Mouse (Mus musculus) cortical plate, adult 2 months (tissue): ENCODE measurements around the gene Cenpp. TPM values are rescaled to one million over a fixed set of nuclear protein-coding genes. Genes with fewer than 3 reads are reported as not detected.

Experiments
- H3K27ac ChIP-seq: fragments of 200-500 bp; 2 replicates; pipeline ENCODE4 v1.5.1; 2012; ENCODE audit warnings: low read length, control low read depth, inconsistent platforms; ENCODE audit not compliant: insufficient read depth
- H3K4me1 ChIP-seq: fragments of 200-500 bp; 2 replicates; pipeline ENCODE4 v1.6.1; 2011; ENCODE audit warnings: low read length; ENCODE audit not compliant: control insufficient read depth, insufficient read depth
- H3K4me3 ChIP-seq: fragments of 200-500 bp; 2 replicates; pipeline ENCODE4 v1.5.1; 2011; ENCODE audit warnings: mild to moderate bottlenecking, low read length, control low read depth; ENCODE audit not compliant: insufficient read depth
- CTCF ChIP-seq: fragments of 200-500 bp; IDR thresholded peaks from 2 replicates; pipeline ENCODE4 v1.5.1; 2011; ENCODE audit warnings: mild to moderate bottlenecking, control low read depth, low read length; ENCODE audit not compliant: insufficient read depth; ENCODE audit errors: extremely low read depth
- POLR2A ChIP-seq: fragments of 200-500 bp; IDR thresholded peaks from 2 replicates; pipeline ENCODE4 v1.6.1; 2011; ENCODE audit warnings: mild to moderate bottlenecking, low read length, control low read depth; ENCODE audit not compliant: insufficient read depth; ENCODE audit errors: extremely low read depth
- polyA plus RNA-seq: library from polyadenylated mRNA; depleted of rRNA; stranded (reverse); fragments of >200 nt; gene quantifications from 2 replicates; pipeline ENCODE4 v1.2.3, GENCODE M21; 2012; rRNA removed

The Cenpp gene
- 0.92 and 1.1 TPM in 2 replicates for polyA plus RNA-seq

DNA sequence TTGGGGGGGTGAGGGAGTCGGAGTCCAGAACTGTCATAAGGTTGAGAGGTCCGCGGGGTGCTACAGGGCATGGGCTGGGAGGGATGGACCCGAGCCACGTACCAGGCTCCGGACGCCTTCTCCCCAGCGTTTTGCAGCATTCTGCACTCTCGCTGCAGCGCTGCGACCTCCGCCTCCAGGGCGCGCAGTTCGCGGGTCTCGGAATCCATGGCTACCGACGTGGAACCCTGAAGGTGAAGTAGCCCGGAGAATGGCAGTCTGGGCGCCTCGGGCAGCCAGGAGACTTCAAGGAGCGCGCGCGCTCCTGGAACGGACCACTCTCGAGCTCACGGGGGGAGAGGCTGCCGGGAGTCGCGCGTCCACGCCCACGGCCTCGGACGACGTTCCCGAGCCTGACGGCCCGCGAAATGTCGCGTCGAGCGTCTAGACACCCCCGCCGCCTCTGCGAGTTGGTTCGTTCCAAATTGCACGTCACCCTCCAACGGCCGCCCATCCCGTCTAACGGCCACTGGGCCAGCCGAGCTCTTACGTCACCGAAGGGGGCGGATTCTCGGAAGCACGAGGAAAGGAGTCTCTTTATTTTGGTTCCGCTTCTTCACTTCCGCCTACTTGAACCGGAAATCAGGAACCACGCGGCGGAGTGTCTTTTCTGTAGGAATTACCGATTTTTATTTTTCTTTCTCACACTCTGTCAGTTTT, at the start of gene Cenpp, which contains the start of gene Nol8:
Cenpp (minus strand) TSS at position 305 of the 699 bp plus-strand sequence.
Nol8 (plus strand) TSS at position 598 of the 699 bp plus-strand sequence.
- TF ChIP-seq CTCF (no peak), POLR2A (no peak)
- Histone ChIP-seq H3K4me1 (no peaks in the 10 kb centered on the region), H3K4me3 (peak within 1 kb of the TSS; percentile 48), H3K27ac (no peak within 1 kb of the TSS)

GRCm38 (mm10) chr13:49691056-49691455, 38.5 kb upstream of the Cenpp start:
- no peak overlapping the region for H3K27ac ChIP-seq
- H3K4me3 ChIP-seq: no peak overlapping the region
- no peaks in the 10 kb centered on the region for H3K4me1 ChIP-seq
- TF ChIP-seq POLR2A (no peak), CTCF (no peak)

DNA sequence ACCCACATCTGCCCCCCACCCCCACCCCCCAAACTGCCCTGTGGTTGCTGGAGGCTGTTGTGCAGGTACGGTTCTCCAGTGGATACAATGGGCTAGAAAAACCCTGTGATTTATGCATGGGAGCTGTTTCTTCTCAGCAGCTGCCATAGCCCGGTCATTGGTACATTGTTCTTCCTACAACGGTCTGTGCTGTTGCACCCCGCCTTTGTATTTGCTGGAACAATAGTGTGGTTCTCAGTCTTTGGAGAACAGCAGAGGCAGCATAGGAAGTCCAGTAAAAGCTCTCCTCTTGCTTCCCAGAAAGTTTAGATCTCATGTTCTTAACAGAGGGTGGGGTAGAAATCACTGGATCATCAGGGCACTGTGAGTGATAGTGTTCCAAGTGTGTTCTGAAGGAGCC, 31.7 kb upstream of the Cenpp start:
- 0 out of 2 replicates have a peak overlapping the region, but pooled peaks have one; percentile 6 for H3K27ac ChIP-seq

GRCm38 (mm10) chr13:49682233-49682846, 29.8 kb upstream of the Cenpp start:
- TF ChIP-seq POLR2A (no peak), CTCF (no peak)
- H3K4me1 ChIP-seq: no peaks in the 10 kb centered on the region
- 0 out of 2 replicates have a peak overlapping the region, but pooled peaks have one; percentile 8 for H3K27ac ChIP-seq
- H3K4me3 ChIP-seq: peak overlapping the region; percentile 71

More for the DNA sequence above, 31.7 kb upstream of the Cenpp start:
- no peak for TF ChIP-seq POLR2A
- TF ChIP-seq CTCF: no peak
- H3K4me1 ChIP-seq: no peaks in the 10 kb centered on the region
- no peak overlapping the region for H3K4me3 ChIP-seq

- Histone ChIP-seq H3K4me1 (no peaks in the 10 kb centered on the region), H3K4me3 (peak within 1 kb of the TSS; percentile 71), H3K27ac (0 out of 2 replicates have a peak within 1 kb of the TSS, but pooled peaks have one; percentile 8)
Observed at GRCm38 (mm10) chr13:49681351-49682232, 29.0 kb upstream of the Cenpp start, which contains the start of gene Iars. Gene Iars, plus strand, starts transcription at chr13:49682100.

GRCm38 (mm10) chr13:49677793-49678192, 25.2 kb upstream of the Cenpp start:
- H3K4me3 ChIP-seq: no peak overlapping the region
- no peak overlapping the region for H3K27ac ChIP-seq
- H3K4me1 ChIP-seq: no peaks in the 10 kb centered on the region
- TF ChIP-seq CTCF: no peak
- no peak for TF ChIP-seq POLR2A

More at GRCm38 (mm10) chr13:49681351-49682232, 29.0 kb upstream of the Cenpp start, which contains the start of gene Iars:
- TF ChIP-seq POLR2A (peak; percentile 92), CTCF (no peak)

DNA sequence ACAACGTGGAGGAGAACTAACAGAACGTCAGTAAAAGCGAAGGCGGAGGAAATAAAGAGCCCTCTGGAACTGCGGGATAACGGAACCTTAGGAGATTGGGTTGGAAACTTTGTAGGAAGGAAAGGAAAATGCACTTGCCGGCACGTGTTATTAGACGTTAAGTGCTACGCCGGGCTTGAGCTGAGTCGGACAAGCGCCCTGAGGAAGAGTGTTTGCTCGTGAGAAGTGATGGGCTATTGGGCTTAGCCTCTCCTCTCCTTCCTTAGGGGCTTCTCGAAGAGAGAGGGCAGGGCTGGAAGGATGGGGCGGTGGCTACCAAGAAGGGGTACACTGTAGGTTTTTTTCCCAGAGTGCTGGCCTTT, 576 bp upstream of the Cenpp start:
- TF ChIP-seq CTCF: no peak
- TF ChIP-seq POLR2A: peak; percentile 78
- Histone ChIP-seq H3K4me1 (no peaks in the 10 kb centered on the region), H3K4me3 (peak overlapping the region; percentile 47), H3K27ac (no peak overlapping the region)

DNA sequence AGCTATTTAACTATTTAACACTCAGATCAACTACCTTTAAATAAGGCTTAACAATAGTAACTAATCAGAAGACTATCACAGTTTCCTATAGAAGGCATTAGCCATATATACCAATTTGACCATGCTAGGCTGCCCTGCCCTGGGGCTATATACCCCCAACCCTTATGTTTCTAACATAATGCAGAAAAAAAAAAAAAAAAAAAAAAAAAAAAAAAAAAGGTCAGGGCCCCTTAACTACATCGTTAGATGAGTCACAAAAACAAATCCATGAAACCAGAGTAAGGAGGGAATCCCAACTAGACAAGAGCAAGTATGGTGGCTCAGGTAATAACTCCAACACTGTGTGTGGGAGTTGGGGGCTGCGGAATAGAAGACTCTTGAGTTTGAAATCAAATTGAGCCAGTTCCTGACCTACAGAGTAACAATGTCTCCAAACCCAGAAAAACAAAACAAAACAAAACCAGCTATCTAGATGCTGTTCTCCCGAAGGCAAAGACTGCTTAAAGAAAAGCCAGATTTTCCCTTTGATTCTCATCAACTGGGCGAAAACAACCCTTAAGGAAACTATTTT, 719 bp downstream of the Cenpp start:
- Histone ChIP-seq H3K27ac (no peak overlapping the region), H3K4me3 (peak overlapping the region; percentile 48; the same call in 1 of the 2 replicates), H3K4me1 (no peaks in the 10 kb centered on the region)
- TF ChIP-seq CTCF: no peak

DNA sequence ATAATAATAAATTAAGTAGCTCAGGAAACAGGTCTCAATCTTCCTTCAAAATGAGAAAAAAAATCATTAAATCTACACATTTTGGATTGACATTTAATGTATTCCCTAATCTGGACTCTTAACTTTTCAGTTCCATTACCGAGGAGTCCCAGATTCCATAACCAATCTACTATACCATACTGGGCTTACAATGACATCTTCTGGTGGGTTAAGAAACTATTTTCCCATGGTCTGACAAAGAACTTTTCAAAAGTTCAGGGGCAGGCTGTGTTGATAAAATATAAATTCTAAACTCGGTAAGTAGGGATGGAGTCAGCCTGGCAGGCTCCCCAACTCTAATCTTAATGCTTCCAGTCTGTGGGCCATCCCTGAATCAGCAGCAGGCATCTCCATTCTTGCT, 1.4 kb downstream of the Cenpp start:
- Histone ChIP-seq H3K27ac (no peak overlapping the region), H3K4me1 (no peaks in the 10 kb centered on the region), H3K4me3 (no peak overlapping the region)
- no peak for TF ChIP-seq POLR2A
- TF ChIP-seq CTCF: no peak
